Mouse (Mus musculus) cortical plate, adult 2 months (tissue): Measurements from ENCODE around the gene A630095N17Rik.

ENCODE experiments used
- CTCF ChIP-seq: fragments of 200-500 bp; IDR thresholded peaks from 2 replicates; pipeline ENCODE4 v1.5.1; 2011; ENCODE audit warnings: mild to moderate bottlenecking, control low read depth, low read length; ENCODE audit not compliant: insufficient read depth; ENCODE audit errors: extremely low read depth
- POLR2A ChIP-seq: fragments of 200-500 bp; IDR thresholded peaks from 2 replicates; pipeline ENCODE4 v1.6.1; 2011; ENCODE audit warnings: mild to moderate bottlenecking, low read length, control low read depth; ENCODE audit not compliant: insufficient read depth; ENCODE audit errors: extremely low read depth

DNA sequence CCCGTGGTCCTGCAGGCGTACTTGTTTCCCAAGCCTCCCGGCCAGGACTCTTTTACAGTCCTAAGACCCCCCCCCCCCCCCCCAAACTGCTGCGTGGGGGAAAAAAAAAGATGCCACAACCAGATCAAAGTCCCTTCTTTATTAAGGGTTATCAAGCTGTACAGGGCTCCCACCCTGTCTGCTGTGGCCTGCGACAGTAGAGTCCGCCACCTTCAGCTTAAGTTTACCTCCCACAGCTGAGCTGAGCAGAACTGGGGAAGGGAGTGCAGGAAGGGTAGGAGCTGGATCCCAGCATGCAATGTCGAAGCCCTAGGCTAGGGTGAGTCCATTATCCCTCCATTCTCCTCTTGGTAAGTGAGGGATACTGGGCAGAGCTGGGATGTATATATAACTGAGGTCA is 51.2 kb downstream of the A630095N17Rik start:
- no peak for TF ChIP-seq CTCF
- TF ChIP-seq POLR2A = no peak
